Mouse (Mus musculus) liver, postnatal 0 days (tissue): ENCODE data around the gene Cebpa. TPM values are rescaled to one million over a fixed set of nuclear protein-coding genes. Genes with fewer than 3 reads are reported as not detected.

Experiments used
- ATAC-seq: fragments of 200-750 bp; cut with Nextera tagmentation; 2 replicates; pipeline ENCODE4 v1.8.0; 2017; ENCODE audit warnings: mild to moderate bottlenecking, moderate library complexity
- DNase-seq: peaks from one replicate; pipeline ENCODE4 v3.0.0-alpha.2; 2016
- H3K27ac ChIP-seq: fragments of 300-500 bp; sonication (generic); 2 replicates; pipeline ENCODE4 v1.5.1; 2014; ENCODE audit warnings: antibody characterized with exemption, moderate library complexity, mild to moderate bottlenecking, low read depth
- H3K27me3 ChIP-seq: fragments of 300-500 bp; sonication (generic); 2 replicates; pipeline ENCODE4 v1.6.1; 2014; ENCODE audit warnings: low read length, control low read depth, mixed read lengths; ENCODE audit not compliant: insufficient read depth
- H3K36me3 ChIP-seq: fragments of 300-500 bp; sonication (generic); replicated peaks from 2 replicates; pipeline ENCODE4 v1.6.1; 2014; ENCODE audit warnings: mild to moderate bottlenecking, control low read depth, low read length, moderate library complexity, mixed read lengths; ENCODE audit not compliant: insufficient read depth
- H3K4me1 ChIP-seq: fragments of 300-500 bp; sonication (generic); 2 replicates; pipeline ENCODE4 v1.6.1; 2014; ENCODE audit warnings: antibody characterized with exemption, mild to moderate bottlenecking, control low read depth; ENCODE audit not compliant: insufficient read depth
- H3K4me2 ChIP-seq: fragments of 300-500 bp; sonication (generic); 2 replicates; pipeline ENCODE4 v1.6.1; 2014; ENCODE audit warnings: low read depth, mild to moderate bottlenecking, low read length, moderate library complexity, mixed read lengths
- H3K4me3 ChIP-seq: fragments of 300-500 bp; sonication (generic); 2 replicates; pipeline ENCODE4 v1.5.1; 2014; ENCODE audit warnings: low read depth, low read length
- H3K9ac ChIP-seq: fragments of 300-500 bp; sonication (generic); replicated peaks from 2 replicates; pipeline ENCODE4 v1.6.1; 2014; ENCODE audit warnings: mild to moderate bottlenecking, moderate library complexity
- H3K9me3 ChIP-seq: fragments of 300-500 bp; sonication (generic); 2 replicates; pipeline ENCODE4 v1.6.1; 2016; ENCODE audit warnings: mild to moderate bottlenecking, control low read depth, low read length, mixed read lengths
- CTCF ChIP-seq: sonication (generic); IDR thresholded peaks from 2 replicates; pipeline ENCODE4 v1.5.1; 2016; ENCODE audit warnings: antibody characterized with exemption, low read depth
- EP300 ChIP-seq: IDR thresholded peaks from 2 replicates; pipeline ENCODE4 v1.6.1; 2016; ENCODE audit warnings: antibody characterized with exemption, low read depth, mild to moderate bottlenecking
- WGBS: fragments of 180-500 bp; shearing (Covaris S2); extraction: QIAGEN DNeasy Blood & Tissue Kit; methylation state at CpG from one replicate; pipeline ENCODE4 v1.1.7; 2014; ENCODE audit not compliant: insufficient replicate concordance; 5-methylcytosine and 5-hydroxymethylcytosine counted together
- polyA plus RNA-seq: library from polyadenylated mRNA; unstranded; fragments of >200 nt; fragmentation: Nextera tagmentation; extraction: Ambion mirVana; gene quantifications from 2 replicates; pipeline ENCODE4 v1.2.1, GENCODE M21; 2015

Cebpa gene
- 20.2 and 34.0 TPM in 2 replicates for polyA plus RNA-seq

DNA sequence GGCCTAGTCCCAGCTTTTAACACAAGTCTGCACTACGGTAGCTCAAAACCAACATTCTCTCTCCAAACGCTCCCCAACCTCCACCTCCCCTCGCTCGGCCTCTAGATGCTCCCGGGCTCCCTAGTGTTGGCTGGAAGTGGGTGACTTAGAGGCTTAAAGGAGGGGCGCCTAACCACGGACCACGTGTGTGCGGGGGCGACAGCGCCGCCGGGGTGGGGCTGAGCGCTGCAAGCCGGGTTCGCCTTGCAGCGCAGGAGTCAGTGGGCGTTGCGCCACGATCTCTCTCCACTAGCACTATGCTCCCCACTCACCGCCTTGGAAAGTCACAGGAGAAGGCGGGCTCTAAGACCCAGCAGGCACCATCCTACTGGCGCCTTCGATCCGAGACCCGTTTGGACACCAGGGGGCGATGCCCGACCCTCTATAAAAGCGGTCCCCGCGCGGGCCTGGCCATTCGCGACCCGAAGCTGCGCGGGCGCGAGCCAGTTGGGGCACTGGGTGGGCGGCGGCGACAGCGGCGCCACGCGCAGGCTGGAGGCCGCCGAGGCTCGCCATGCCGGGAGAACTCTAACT lies at the start of gene Cebpa:
Gene Cebpa, plus strand, starts transcription at position 453 of the 573 bp plus-strand sequence.
- Histone ChIP-seq H3K27me3 (peaks cover 39% of the 10 kb centered on the region), H3K27ac (peak within 1 kb of the TSS; percentile 85)

GRCm38 (mm10) chr7:35076645-35077044 lies 42.4 kb upstream of the Cebpa start:
- WGBS = 55% methylated on average over 5 of the region's 5 CpGs
- no peak overlapping the region for H3K4me2 ChIP-seq
- peak overlapping the region; percentile 75 for H3K27ac ChIP-seq
- DNase-seq (peak; percentile 34), ATAC-seq (peak; percentile 44)
- H3K27me3 ChIP-seq = no peaks in the 10 kb centered on the region
- H3K4me3 ChIP-seq = no peak overlapping the region
- peaks cover 6% of the 10 kb centered on the region for H3K4me1 ChIP-seq
- TF ChIP-seq EP300 = no peak
- TF ChIP-seq CTCF = no peak
- 0 out of 2 replicates have a peak overlapping the region, but pooled peaks have one; percentile 11 for H3K9ac ChIP-seq
- H3K9me3 ChIP-seq = no peaks in the 10 kb centered on the region
- H3K36me3 ChIP-seq = no peaks in the 10 kb centered on the region

More for the DNA sequence above, at the start of gene Cebpa:
- ATAC-seq = peak; percentile 80
- DNase-seq = peak; percentile 94
- Histone ChIP-seq H3K4me2 (peak within 1 kb of the TSS; percentile 87), H3K9ac (peak within 1 kb of the TSS; percentile 73), H3K4me3 (peak within 1 kb of the TSS; percentile 69), H3K9me3 (no peaks in the 10 kb centered on the region), H3K36me3 (no peaks in the 10 kb centered on the region), H3K4me1 (peaks cover 13% of the 10 kb centered on the region)
- under 1% methylated on average over 49 of the region's 50 CpGs for WGBS
- TF ChIP-seq CTCF (peak; percentile 88), EP300 (peak; percentile 55; the same call in 1 of the 2 replicates)

DNA sequence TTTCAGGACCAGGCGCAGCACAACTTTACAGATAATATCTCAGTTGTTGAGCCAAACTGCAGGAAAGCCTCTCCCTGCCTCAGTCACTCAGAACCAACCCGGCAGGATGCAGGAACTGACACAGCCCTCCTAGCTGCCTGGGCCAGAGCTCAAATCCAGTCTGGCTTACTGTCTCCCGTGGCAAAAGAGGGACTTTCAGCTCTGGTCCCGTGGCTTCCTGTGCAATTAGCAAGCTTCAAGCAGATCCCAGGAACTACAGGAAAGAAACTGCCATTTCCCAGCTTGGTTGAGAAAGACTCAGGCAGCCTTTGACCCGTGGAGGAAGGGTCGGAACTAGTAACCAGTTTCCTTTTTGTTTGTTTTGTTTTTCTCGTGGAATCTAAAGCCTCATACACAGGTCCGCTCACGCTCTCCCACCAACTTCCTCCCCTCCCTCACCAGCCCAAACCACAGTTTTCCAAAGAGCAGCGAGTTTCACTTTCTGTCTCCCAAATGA lies 38.2 kb upstream of the Cebpa start:
- Histone ChIP-seq H3K9me3 (no peaks in the 10 kb centered on the region), H3K4me3 (peak overlapping the region; percentile 13), H3K4me2 (peak overlapping the region; percentile 49), H3K27ac (peak overlapping the region; percentile 79), H3K36me3 (no peaks in the 10 kb centered on the region), H3K27me3 (no peaks in the 10 kb centered on the region), H3K4me1 (peaks cover 9% of the 10 kb centered on the region), H3K9ac (peak overlapping the region; percentile 3)
- 6% methylated on average over 10 of the region's 10 CpGs for WGBS
- ATAC-seq (peak; percentile 85), DNase-seq (peak; percentile 57)
- 0 out of 2 replicates have a peak, but pooled peaks have one; percentile 3 for TF ChIP-seq CTCF
- TF ChIP-seq EP300 = peak; percentile 56

- peak; percentile 53; the same call in 1 of the 2 replicates for ATAC-seq
- 61% methylated on average over 9 of the region's 9 CpGs for WGBS
- Histone ChIP-seq H3K36me3 (no peaks in the 10 kb centered on the region), H3K4me3 (peak overlapping the region; percentile 13), H3K27ac (peak overlapping the region; percentile 79), H3K9ac (peak overlapping the region; percentile 3; the same call in 1 of the 2 replicates), H3K4me1 (peaks cover 6% of the 10 kb centered on the region), H3K27me3 (no peaks in the 10 kb centered on the region), H3K4me2 (peak overlapping the region; percentile 49), H3K9me3 (no peaks in the 10 kb centered on the region)
- TF ChIP-seq CTCF = no peak
- TF ChIP-seq EP300 = no peak
- DNase-seq = no peak
Measured at GRCm38 (mm10) chr7:35081406-35082104, 37.5 kb upstream of the Cebpa start.

DNA sequence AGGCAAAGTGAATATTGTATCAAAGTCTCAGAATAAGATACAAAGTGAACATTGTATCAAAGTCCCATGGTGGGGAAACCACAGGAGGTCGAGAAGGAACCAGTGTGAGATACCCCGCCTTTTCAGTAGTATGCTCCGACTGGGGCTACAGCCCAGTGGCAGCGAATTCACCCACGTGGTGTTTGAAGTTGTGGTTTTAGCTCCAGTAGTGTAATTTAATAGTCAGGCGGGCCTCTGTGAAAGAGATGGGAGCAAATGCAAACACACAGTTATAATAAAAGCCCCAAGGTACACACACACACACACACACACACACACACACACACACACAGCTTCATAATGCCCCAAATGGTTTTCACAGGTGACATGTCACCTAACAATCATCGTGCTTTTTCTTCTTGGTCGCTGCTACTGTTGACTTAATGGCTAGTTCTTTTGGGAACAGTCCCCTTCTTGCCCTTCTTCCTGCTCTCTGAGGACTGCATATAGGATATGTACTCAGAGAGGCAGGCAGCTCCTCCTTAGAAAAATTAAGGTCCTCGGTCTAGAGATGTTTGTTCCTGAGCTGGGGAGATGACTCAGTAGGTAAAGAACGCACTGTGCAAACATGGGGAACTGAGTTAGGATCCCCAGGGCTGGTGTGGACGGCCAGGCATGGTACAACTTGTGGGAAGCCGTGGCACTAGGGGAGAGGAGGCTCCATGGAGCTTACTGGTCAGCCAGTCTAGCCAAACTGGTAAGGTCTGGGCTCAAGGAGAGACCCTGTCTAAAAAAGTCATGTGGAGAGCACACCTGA lies 34.3 kb upstream of the Cebpa start:
- 54% methylated on average over 12 of the region's 12 CpGs for WGBS
- Histone ChIP-seq H3K4me2 (no peak overlapping the region), H3K9me3 (no peaks in the 10 kb centered on the region), H3K4me1 (peaks cover 6% of the 10 kb centered on the region; the same call in 1 of the 2 replicates), H3K9ac (no peak overlapping the region), H3K36me3 (no peaks in the 10 kb centered on the region), H3K27ac (no peak overlapping the region), H3K4me3 (no peak overlapping the region), H3K27me3 (no peaks in the 10 kb centered on the region)
- TF ChIP-seq CTCF = no peak
- TF ChIP-seq EP300 = no peak
- ATAC-seq (no peak), DNase-seq (no peak)
